23 mouse cellular contexts compared by ENCODE assay signal in the genomic region with DNA sequence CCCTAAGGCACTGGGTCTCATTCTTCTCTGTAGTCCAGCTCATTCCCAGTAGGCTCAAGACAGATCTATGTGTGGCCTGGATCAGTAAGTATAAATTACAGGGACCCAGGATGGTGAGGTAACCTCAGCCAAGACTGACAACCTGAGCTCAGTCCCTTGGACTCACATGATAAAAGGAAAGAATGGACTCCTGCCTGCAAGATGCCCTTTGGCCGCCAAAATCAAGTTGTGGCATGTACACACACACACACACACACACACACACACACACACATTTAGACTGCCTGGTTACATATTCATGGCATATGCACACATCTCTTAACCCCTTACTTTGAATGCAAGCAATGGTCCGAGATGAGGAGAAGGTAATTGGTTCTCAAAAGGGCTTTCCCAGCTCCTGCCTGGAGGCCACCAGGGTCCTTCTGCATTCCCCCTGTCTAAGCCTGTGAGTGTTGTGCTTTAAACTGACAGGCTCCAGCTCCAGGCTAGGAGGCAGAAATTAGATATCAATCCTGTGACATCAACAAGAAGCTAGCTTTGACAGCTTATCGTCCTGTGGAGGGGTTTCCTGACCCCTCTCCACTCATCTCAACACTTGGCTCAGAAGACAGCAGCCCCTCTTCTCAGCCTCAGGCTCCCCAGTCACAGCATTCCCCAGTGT. TPM values are rescaled to one million over a fixed set of nuclear protein-coding genes. Genes with fewer than 3 reads are reported as not detected.
"Had no signal": no experiment of that assay in that cellular context is flagged by ENCODE, and none has a peak within 500 bp of the region (broad histone marks: within the 10 kb centered on the region; RNA-seq: fewer than 3 reads in every experiment).

No protein-coding gene starts in this region.

- H3K4me1 ChIP-seq: limb, embryonic 15.5 days; midbrain, embryonic 12.5 days; neural tube, embryonic 15.5 days; stomach, embryonic 15.5 days had no signal

- H3K9ac ChIP-seq: limb, embryonic 15.5 days; midbrain, embryonic 12.5 days; neural tube, embryonic 15.5 days; stomach, embryonic 15.5 days had no signal

- H3K4me2 ChIP-seq: limb, embryonic 15.5 days; midbrain, embryonic 12.5 days; neural tube, embryonic 15.5 days; stomach, embryonic 15.5 days had no signal

- H3K36me3 ChIP-seq: limb, embryonic 15.5 days; midbrain, embryonic 12.5 days; neural tube, embryonic 15.5 days; stomach, embryonic 15.5 days had no signal

- H3K27me3 ChIP-seq: limb, embryonic 15.5 days; midbrain, embryonic 12.5 days; neural tube, embryonic 15.5 days; stomach, embryonic 15.5 days had no signal

- DNase-seq: kidney, adult 2 months; kidney, postnatal 25 days; layer of hippocampus, postnatal 36 days; lung, adult 18-20 months; right cerebral cortex, postnatal 14 days; thymus, adult 2 months; thymus, postnatal 25 days had no signal

- H3K9me3 ChIP-seq: limb, embryonic 15.5 days; midbrain, embryonic 12.5 days; neural tube, embryonic 15.5 days; stomach, embryonic 15.5 days had no signal

- ATAC-seq: intestine, embryonic 16.5 days had no signal

- H3K27ac ChIP-seq: limb, embryonic 15.5 days; midbrain, embryonic 12.5 days; neural tube, embryonic 15.5 days; stomach, embryonic 15.5 days had no signal

- H3K4me3 ChIP-seq: limb, embryonic 15.5 days; midbrain, embryonic 12.5 days; myocyte; neural tube, embryonic 15.5 days; stomach, embryonic 15.5 days had no signal

RNA-seq across cellular contexts. Expression of a gene that starts 13.8 kb away (rescaled TPM):
- total RNA-seq: layer of hippocampus, postnatal 36 days; left cerebral cortex, postnatal 25 days had no signal
- polyA plus RNA-seq: myocyte; neural tube, embryonic 15.5 days had no signal

RNA-seq across cellular contexts. Expression of a gene that starts 25.3 kb away (rescaled TPM):
- total RNA-seq: left cerebral cortex, adult 8-10 months; left cerebral cortex, postnatal 25 days; megakaryocyte-erythroid progenitor cell, adult 5-6 weeks had no signal
- polyA plus RNA-seq: kidney, adult 2 months; kidney, embryonic 16.5 days; limb, embryonic 11.5 days; limb, embryonic 15.5 days; lung, embryonic 16.5 days; midbrain, embryonic 12.5 days; myocyte; neural tube, embryonic 11.5 days; neural tube, embryonic 15.5 days; spleen, adult 2 months; stomach, embryonic 15.5 days; testis, adult 2 months; thymus, adult 2 months; urinary bladder, adult 2 months had no signal
